Mouse (Mus musculus) gastrocnemius, postnatal 25 days (tissue): ENCODE measurements around the gene 4930556J24Rik. TPM values are rescaled to one million over a fixed set of nuclear protein-coding genes. Genes with fewer than 3 reads are reported as not detected.

ENCODE experiments used
- DNase-seq: peaks from one replicate; pipeline ENCODE4 v3.0.0; 2022
- total RNA-seq, 2 experiments: library from RNA; stranded (reverse); gene quantifications; 1 replicate in 1 of 2; 2 replicates in 1 of 2; pipeline ENCODE4 v1.2.3; 2021

Gene 4930556J24Rik
- total RNA-seq, 2 experiments from 2014 or later = not detected

GRCm38 (mm10) chr11:3921281-3921850 lies 55.2 kb downstream of the 4930556J24Rik start:
- DNase-seq = no peak

- DNase-seq = no peak
Observed at GRCm38 (mm10) chr11:3920476-3920875, 56.1 kb downstream of the 4930556J24Rik start.

GRCm38 (mm10) chr11:3918738-3919137 lies 57.8 kb downstream of the 4930556J24Rik start:
- DNase-seq = no peak

- peak; percentile 74 for DNase-seq
Observed at GRCm38 (mm10) chr11:3914109-3914840, 62.3 kb downstream of the 4930556J24Rik start, which contains the start of gene Slc35e4. Gene Slc35e4, minus strand, starts transcription at chr11:3914664.

GRCm38 (mm10) chr11:3913316-3914108 lies 63.1 kb downstream of the 4930556J24Rik start:
- peak; percentile 95 for DNase-seq

- DNase-seq = peak; percentile 49
Observed at GRCm38 (mm10) chr11:3912875-3913271, 63.7 kb downstream of the 4930556J24Rik start.

- no peak for DNase-seq
Observed at GRCm38 (mm10) chr11:3912100-3912874, 64.3 kb downstream of the 4930556J24Rik start.

GRCm38 (mm10) chr11:3911440-3911839 lies 65.1 kb downstream of the 4930556J24Rik start:
- peak; percentile 23 for DNase-seq

GRCm38 (mm10) chr11:3910513-3911310 lies 65.9 kb downstream of the 4930556J24Rik start:
- peak; percentile 78 for DNase-seq

GRCm38 (mm10) chr11:3909236-3909635 lies 67.3 kb downstream of the 4930556J24Rik start:
- no peak for DNase-seq

GRCm38 (mm10) chr11:3905446-3905845 lies 71.1 kb downstream of the 4930556J24Rik start:
- DNase-seq = no peak

- no peak for DNase-seq
Observed at GRCm38 (mm10) chr11:3904673-3905072, 71.9 kb downstream of the 4930556J24Rik start.

- DNase-seq = peak; percentile 79
Observed at GRCm38 (mm10) chr11:3903046-3903445, 73.5 kb downstream of the 4930556J24Rik start.

GRCm38 (mm10) chr11:3902516-3902915 lies 74.1 kb downstream of the 4930556J24Rik start:
- no peak for DNase-seq

GRCm38 (mm10) chr11:3900296-3900695 lies 76.3 kb downstream of the 4930556J24Rik start:
- no peak for DNase-seq

- no peak for DNase-seq
Observed at GRCm38 (mm10) chr11:3895933-3896332, 80.6 kb downstream of the 4930556J24Rik start.

- no peak for DNase-seq
Observed at GRCm38 (mm10) chr11:3895458-3895857, 81.1 kb downstream of the 4930556J24Rik start.

- DNase-seq = peak; percentile 83
Observed at GRCm38 (mm10) chr11:3894406-3895281, 81.9 kb downstream of the 4930556J24Rik start, which contains the start of the genes 4921536K21Rik and Dusp18. Gene 4921536K21Rik, minus strand, starts transcription at chr11:3895098. Gene Dusp18, plus strand, starts transcription at chr11:3895240.

GRCm38 (mm10) chr11:3893970-3894369 lies 82.6 kb downstream of the 4930556J24Rik start:
- no peak for DNase-seq
